Mouse (Mus musculus) adrenal gland, postnatal 14 days (tissue): ENCODE results near the gene Nmt1. TPM values are rescaled to one million over a fixed set of nuclear protein-coding genes. Genes with fewer than 3 reads are reported as not detected.

Experiments
- DNase-seq: peaks from one replicate; pipeline ENCODE4 v3.0.0; 2021; ENCODE audit warnings: mixed read lengths
- total RNA-seq: library from RNA; stranded (reverse); gene quantifications from 2 replicates; pipeline ENCODE4 v1.2.3, GENCODE M21; 2021

Nmt1 gene
- total RNA-seq, 1 experiment from 2014 or later, result 93.1 TPM

GRCm38 (mm10) chr11:103043982-103044381 is 16.0 kb downstream of the Nmt1 start:
- no peak for DNase-seq

- DNase-seq, result no peak
Measured at GRCm38 (mm10) chr11:103046286-103046685, 18.3 kb downstream of the Nmt1 start.

DNA sequence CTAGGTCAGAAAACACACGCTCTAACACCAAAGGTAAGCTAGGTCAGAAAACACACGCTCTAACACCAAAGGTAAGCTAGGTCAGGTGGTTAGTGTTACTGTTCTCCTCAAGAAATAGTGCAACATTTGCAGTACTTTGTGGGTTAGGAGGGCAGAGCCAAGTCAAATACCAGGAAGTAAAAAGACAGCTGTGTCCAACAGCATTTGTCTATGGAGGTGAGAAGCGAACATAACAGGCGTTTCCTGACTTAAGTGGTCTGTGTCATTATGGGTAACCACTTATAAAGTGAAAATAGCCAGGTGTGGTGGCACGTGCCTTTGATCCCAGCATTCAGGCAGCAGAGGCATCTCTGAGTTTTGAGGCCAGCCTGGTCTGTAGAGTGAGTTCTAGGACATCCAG is 21.6 kb downstream of the Nmt1 start:
- no peak for DNase-seq

DNA sequence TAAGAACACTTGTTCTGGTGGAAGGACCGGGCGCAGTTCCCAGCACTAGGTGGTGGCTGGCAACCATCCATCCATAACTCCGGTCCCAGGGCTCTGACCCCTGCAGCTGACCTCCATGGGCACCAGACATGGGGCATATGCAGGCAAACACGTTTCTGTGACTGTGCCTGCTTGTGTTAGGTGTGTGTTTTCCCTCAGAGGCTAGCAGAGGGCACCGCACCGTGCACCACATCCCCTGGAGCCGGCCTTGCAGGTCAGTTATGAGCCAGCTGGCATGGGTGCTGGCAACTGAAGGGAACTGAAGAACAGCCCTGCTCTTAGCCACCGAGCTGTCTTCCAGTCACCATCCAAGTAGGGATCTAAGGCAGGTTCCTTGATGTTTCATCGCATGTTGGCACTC is 22.2 kb downstream of the Nmt1 start:
- DNase-seq, result peak; percentile 62

DNA sequence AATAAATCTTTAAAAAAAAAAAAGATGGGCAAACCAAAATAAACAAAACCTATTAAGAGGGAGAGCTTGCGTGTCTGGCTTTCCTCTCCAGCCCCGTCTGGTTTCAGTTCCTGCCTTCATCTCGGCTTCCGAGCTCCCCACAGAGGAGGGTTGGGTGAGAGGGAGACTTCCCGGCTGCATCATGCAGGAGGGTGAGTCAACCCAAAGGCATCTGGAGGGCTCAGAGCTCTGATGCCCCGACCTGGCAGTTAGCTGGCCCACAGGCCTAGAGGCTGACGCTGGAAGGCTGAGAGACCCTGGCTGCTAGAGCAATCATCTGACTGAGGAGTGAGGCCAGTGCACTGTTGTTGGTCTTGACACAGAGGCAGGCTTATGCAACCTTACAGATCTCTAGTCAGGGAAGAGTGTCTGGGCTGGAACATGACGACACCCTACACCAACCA is 23.3 kb downstream of the Nmt1 start:
- peak; percentile 84 for DNase-seq

DNA sequence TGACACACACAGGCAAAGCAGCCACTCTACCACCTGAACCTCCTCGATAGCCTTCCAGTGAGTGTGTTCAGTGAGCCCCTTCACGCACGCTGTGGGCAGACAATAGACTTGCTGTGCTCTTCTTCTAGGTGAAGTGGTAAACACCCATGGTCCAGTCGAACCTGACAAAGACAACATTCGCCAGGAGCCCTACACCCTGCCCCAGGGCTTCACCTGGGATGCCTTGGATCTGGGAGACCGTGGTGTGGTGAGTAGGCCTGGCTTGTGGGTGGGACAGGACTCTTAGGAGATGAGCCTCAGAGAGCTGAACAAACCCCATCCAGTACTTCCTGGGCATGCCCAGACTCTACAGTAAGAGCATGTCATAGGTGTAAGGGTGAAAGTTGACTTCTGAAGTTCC is 24.1 kb downstream of the Nmt1 start:
- DNase-seq, result no peak

DNA sequence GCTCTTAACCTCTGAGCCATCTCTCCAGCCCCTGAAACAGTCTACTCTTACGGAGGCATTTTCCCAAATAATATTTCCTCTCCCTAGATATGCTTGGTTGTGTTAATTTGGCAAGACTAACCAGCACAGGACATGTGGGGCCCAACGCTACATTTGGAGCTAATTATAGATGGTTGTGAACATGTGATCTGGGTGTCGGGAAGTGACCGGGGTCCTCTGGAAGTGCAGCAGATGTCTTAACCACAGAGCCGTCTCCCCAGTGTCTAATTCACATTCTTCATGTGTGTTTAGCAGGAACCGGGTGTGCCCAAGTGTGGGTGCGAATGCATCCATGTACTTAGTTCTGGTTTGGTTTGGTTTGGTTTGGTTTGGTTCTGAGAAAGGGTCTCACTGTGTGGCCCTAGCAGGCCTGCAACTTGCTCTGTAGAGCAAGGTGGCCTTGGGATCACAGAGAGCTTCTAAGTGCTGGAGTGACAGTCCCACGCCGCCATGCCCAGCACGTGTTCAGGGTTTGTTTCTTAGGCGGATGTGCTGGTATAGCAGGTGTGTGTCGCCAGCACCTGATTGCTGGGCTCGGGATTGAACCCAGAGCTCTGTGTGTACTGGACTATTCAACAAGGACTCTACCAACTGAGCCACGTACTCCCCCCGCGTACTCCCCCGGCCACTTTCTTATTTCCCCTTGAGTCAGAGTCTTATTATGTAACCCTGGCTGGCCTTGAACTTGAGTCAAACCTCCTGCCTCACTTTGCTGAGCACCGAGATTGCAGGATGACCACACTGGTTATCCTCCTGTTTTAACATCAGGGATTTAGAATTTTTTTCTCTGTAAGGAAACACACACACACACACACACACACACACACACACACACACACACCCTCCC is 25.4 kb downstream of the Nmt1 start:
- no peak for DNase-seq

GRCm38 (mm10) chr11:103054798-103055197 is 26.8 kb downstream of the Nmt1 start:
- DNase-seq, result peak; percentile 80

- peak; percentile 45 for DNase-seq
Measured at GRCm38 (mm10) chr11:103056636-103057035, 28.6 kb downstream of the Nmt1 start.

DNA sequence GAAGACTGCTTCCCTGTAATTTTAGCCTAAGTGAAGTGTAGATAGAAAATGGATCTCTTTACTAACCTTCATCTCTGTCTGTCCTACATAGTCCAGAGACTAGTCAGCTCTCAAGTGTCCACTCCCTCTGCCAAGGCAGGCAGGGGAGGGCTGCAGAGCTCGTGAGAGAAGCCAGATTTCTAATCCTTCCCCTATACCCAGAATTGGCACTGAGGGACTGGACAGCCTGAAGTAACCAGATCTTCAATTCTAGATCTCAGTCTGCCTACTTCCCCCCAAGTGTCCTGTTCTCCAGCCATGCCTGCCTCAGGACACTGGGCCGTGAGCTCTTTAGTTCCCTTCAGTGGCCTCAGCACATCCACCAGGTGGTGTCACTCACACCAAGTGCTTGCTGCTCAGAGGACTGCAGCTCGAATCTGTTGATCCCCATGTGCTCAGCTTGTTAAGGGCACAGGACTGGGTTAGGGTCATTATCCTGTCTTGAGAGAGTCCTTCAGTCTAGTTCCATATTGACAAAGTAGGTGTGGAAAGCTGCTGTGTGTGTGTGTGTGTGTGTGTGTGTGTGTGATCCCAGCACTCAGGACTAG is 30.6 kb downstream of the Nmt1 start:
- DNase-seq, result no peak

- no peak for DNase-seq
Measured at GRCm38 (mm10) chr11:103066191-103067050, 38.4 kb downstream of the Nmt1 start.

DNA sequence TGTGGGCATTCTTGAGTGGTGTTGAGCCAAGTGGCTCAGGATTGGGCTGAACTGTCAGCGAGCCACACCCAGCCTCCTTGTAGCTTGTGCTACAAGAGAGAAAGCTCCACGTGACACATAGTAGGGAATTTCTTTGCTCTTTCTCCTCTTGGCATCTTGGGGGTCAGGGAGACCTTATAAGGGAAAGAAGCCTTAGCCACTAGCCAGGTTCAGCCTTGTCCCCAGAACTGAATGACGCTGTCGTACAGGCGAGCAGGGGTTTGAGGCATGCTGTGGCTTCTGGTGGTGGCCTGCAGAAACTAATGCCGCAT is 39.0 kb downstream of the Nmt1 start:
- DNase-seq, result no peak

GRCm38 (mm10) chr11:103067457-103068001 is 39.5 kb downstream of the Nmt1 start:
- DNase-seq, result peak; percentile 63

GRCm38 (mm10) chr11:103068272-103068671 is 40.3 kb downstream of the Nmt1 start:
- DNase-seq, result no peak

- no peak for DNase-seq
Measured at GRCm38 (mm10) chr11:103068884-103069283, 40.9 kb downstream of the Nmt1 start.

- DNase-seq, result no peak
Measured at GRCm38 (mm10) chr11:103069731-103070130, 41.7 kb downstream of the Nmt1 start.

DNA sequence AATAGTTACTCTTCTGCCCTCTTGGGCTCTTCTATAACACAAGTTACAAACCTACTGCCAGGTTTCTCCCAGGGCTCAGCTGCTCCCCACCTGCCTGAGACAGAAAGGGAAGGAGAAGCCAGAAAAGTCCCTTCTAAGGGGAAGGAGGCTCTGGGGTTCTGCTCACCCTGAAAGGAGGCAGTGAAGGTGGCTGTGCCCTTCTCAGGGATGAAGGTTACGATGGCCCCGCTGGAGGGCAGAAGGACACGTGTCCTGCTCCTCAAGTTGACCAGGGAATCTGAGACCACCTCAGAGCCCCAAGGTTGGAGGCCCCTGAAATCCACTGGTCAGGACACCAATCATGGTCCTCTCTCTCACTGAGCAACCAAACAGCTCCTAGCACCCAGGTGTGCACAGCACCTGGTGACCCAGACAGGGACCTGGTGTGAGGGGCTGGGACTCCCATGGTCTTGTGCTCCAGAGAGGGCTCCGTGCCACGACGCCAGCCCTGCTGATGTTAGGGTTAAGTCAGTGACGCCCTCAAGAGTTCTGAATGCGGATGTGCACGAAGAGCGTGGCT is 42.4 kb downstream of the Nmt1 start:
- no peak for DNase-seq

DNA sequence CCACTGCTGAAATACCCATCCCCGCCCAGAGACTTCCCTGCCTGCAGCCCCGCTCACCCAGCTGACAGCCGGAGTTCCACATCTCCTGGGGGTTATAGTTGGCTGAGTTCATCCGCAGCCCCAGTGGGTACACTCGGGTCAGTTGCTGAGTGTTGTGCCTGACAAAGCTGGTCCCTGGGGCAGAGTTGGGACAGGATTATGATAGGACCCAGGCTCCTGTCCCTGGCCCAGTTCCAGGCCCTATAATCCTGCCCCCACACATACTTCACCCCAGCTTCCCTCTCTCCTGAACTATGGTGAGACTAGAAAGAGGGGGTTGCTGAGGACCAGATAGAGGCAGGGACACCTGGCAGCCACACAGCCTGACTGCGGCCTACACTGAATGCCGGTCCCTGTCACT is 45.7 kb downstream of the Nmt1 start:
- peak; percentile 14 for DNase-seq

- DNase-seq, result no peak
Measured at GRCm38 (mm10) chr11:103074121-103074650, 46.2 kb downstream of the Nmt1 start.

DNA sequence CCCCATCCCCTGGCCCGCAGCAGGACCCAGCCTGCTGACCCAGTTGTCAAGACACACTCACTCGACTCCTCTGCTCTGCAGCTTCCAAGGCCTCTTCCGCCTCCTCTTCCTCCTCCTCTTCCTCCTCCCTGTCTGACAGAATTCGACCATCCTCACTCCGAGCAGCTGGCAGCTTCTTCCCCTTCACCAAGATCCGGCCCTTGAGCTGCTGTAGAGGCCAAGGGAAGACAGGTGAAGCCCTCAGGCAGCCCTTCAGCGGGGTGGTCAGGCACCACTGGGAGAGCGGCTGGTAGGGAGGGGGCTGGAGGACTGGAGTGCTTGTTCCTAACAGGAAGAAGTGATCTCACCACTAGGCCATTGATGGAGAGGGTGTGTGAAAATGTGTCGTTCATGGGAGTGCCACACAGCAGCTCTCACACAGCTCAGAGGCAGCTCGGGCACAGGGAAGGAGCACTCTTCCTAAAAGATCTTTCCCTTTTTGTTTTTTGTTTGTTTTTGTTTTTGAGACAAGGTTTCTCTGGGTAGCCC is 46.9 kb downstream of the Nmt1 start:
- peak; percentile 7 for DNase-seq

DNA sequence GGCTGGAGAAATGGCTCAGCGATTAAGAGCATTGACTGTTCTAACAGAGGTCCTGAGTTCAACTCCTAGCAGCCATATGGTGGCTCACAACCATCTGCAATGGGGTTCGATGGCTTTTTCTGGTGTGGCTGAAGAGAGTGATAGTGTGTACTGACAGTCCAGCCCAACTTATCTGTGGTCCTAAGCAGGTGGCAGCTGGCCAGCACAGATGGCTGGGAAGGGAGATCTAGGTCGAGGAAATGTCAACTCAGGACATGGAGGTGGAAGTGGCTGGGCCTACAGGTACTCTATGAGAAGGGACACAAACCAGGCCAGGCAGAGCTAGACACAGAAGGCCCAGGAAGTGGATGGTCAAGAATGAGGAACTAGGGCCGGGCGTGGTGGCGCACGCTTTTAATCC is 48.0 kb downstream of the Nmt1 start:
- DNase-seq, result no peak

DNA sequence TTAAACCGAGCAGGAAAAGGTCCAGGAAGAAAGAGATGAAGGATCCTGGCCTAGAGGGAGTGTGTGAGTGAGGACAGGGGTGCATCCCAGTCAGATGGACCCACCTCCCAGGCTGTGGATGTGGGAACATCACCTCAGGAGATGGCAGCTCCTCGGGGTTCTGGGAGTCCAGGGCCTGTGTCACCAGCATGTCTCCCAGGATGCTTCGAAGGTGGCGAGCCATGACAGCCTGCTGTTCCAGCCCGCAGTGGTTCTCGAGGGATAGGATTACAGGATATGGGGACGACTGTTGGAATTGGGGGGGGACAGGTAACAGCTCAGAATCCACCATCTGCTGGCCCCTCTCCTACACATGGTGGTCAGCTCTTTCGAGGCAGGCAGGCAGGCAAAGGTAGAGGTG is 48.6 kb downstream of the Nmt1 start:
- DNase-seq, result no peak
